Mouse (Mus musculus): ENCODE measurements around the gene Nr0b2. TPM values are rescaled to one million over a fixed set of nuclear protein-coding genes. Genes with fewer than 3 reads are reported as not detected.
A peak's percentile ranks its signal among the peaks of the same experiment; 100 is the strongest.

Nr0b2 gene
- polyA plus RNA-seq, 1 experiment from 2014 or later: 3.3 TPM

GRCm38 (mm10) chr4:133518601-133519368 lies 34.4 kb upstream of the Nr0b2 start, which contains the start of gene Kdf1:
Gene Kdf1, plus strand, starts transcription at chr4:133518963.
- peak within 1 kb of the TSS; percentile 64 for H3K9ac ChIP-seq (replicated peaks; ENCODE audit: low read depth, low read length)
- no peaks in the 10 kb centered on the region for H3K36me3 ChIP-seq (ENCODE audit: control insufficient read depth, insufficient read depth, low read length)
- ATAC-seq (ENCODE audit: insufficient number of reproducible peaks, insufficient read depth, low FRiP score, low read depth): peak; percentile 91
- peak within 1 kb of the TSS; percentile 63; the same call in 1 of the 2 replicates for H3K27ac ChIP-seq (ENCODE audit: low read length)
- no peaks in the 10 kb centered on the region for H3K9me3 ChIP-seq (ENCODE audit: control insufficient read depth, low read depth, low read length)
- peaks cover 11% of the 10 kb centered on the region; the same call in 1 of the 2 replicates for H3K27me3 ChIP-seq (ENCODE audit: control insufficient read depth, insufficient read depth, low read length)
- WGBS: 3% methylated on average over 67 of the region's 69 CpGs
- H3K4me1 ChIP-seq (ENCODE audit: control insufficient read depth, insufficient read depth, low read length): peaks cover 4% of the 10 kb centered on the region; the same call in 1 of the 2 replicates
- H3K4me3 ChIP-seq (ENCODE audit: low read depth, low read length): peak within 1 kb of the TSS; percentile 42
- H3K4me2 ChIP-seq (replicated peaks; ENCODE audit: low read depth, low read length): peak within 1 kb of the TSS; percentile 47

DNA sequence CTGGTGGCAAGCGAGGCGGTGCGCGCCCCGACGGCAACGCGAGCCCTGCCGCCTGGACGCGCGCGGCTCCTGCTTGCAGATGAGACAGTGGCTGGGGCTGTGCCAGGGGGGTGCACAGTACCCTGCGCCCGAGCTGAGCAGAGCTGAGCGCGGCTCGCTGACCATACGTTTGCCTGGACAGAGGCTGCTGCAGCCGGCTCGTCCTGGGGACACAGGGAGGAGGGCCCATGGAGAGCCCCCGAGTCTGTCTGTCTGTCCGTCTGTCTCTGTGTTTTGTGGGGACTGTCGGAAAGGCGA lies 33.9 kb upstream of the Nr0b2 start:
- peaks cover 11% of the 10 kb centered on the region; the same call in 1 of the 2 replicates for H3K27me3 ChIP-seq (ENCODE audit: control insufficient read depth, insufficient read depth, low read length)
- peak overlapping the region; percentile 63; the same call in 1 of the 2 replicates for H3K27ac ChIP-seq (ENCODE audit: low read length)
- peak; percentile 39; the same call in 1 of the 2 replicates for ATAC-seq (ENCODE audit: insufficient number of reproducible peaks, insufficient read depth, low FRiP score, low read depth)

DNA sequence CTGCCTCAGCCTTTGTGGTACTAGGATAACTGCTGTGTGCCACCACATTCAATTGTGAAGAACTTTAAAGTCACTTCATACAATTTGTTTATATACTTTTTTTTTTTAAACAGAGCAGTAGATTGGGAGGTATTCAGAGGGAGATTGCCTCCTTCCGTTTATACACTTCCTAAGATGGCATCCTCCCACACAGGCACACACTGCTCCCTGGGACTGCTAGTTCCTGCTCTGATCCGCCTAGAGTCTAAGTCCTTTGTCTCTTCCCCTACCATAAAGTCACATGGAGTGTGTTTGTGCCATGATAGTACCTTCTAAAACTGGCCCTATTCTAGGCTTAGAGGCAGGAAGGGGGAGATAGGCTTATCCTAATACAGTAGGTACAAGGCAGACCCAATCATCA lies 31.7 kb upstream of the Nr0b2 start:
- Histone ChIP-seq H3K27me3 (ENCODE audit: control insufficient read depth, insufficient read depth, low read length) (peaks cover 11% of the 10 kb centered on the region; the same call in 1 of the 2 replicates), H3K4me1 (ENCODE audit: control insufficient read depth, insufficient read depth, low read length) (peaks cover 4% of the 10 kb centered on the region; the same call in 1 of the 2 replicates), H3K9me3 (ENCODE audit: control insufficient read depth, low read depth, low read length) (no peaks in the 10 kb centered on the region), H3K4me2 (replicated peaks; ENCODE audit: low read depth, low read length) (no peak overlapping the region), H3K36me3 (ENCODE audit: control insufficient read depth, insufficient read depth, low read length) (no peaks in the 10 kb centered on the region), H3K27ac (ENCODE audit: low read length) (no peak overlapping the region), H3K4me3 (ENCODE audit: low read depth, low read length) (no peak overlapping the region), H3K9ac (replicated peaks; ENCODE audit: low read depth, low read length) (no peak overlapping the region)
- 57% methylated on average over 2 of the region's 2 CpGs for WGBS
- ATAC-seq (ENCODE audit: insufficient number of reproducible peaks, insufficient read depth, low FRiP score, low read depth): no peak

More for the DNA sequence above, 33.9 kb upstream of the Nr0b2 start:
- Histone ChIP-seq H3K4me1 (ENCODE audit: control insufficient read depth, insufficient read depth, low read length) (peaks cover 4% of the 10 kb centered on the region; the same call in 1 of the 2 replicates), H3K9me3 (ENCODE audit: control insufficient read depth, low read depth, low read length) (no peaks in the 10 kb centered on the region), H3K4me3 (ENCODE audit: low read depth, low read length) (peak overlapping the region; percentile 42), H3K36me3 (ENCODE audit: control insufficient read depth, insufficient read depth, low read length) (no peaks in the 10 kb centered on the region), H3K4me2 (replicated peaks; ENCODE audit: low read depth, low read length) (peak overlapping the region; percentile 47), H3K9ac (replicated peaks; ENCODE audit: low read depth, low read length) (peak overlapping the region; percentile 64)
- WGBS: 8% methylated on average over 25 of the region's 25 CpGs

GRCm38 (mm10) chr4:133527788-133528187 lies 25.4 kb upstream of the Nr0b2 start:
- no peak overlapping the region for H3K9ac ChIP-seq (replicated peaks; ENCODE audit: low read depth, low read length)
- H3K4me3 ChIP-seq (ENCODE audit: low read depth, low read length): no peak overlapping the region
- H3K4me1 ChIP-seq (ENCODE audit: control insufficient read depth, insufficient read depth, low read length): no peaks in the 10 kb centered on the region
- no peaks in the 10 kb centered on the region for H3K27me3 ChIP-seq (ENCODE audit: control insufficient read depth, insufficient read depth, low read length)
- H3K4me2 ChIP-seq (replicated peaks; ENCODE audit: low read depth, low read length): no peak overlapping the region
- H3K36me3 ChIP-seq (ENCODE audit: control insufficient read depth, insufficient read depth, low read length): peaks cover 33% of the 10 kb centered on the region
- 62% methylated on average over 16 of the region's 16 CpGs for WGBS
- no peaks in the 10 kb centered on the region for H3K9me3 ChIP-seq (ENCODE audit: control insufficient read depth, low read depth, low read length)
- H3K27ac ChIP-seq (ENCODE audit: low read length): no peak overlapping the region
- ATAC-seq (ENCODE audit: insufficient number of reproducible peaks, insufficient read depth, low FRiP score, low read depth): no peak

- H3K9me3 ChIP-seq (ENCODE audit: control insufficient read depth, low read depth, low read length): no peaks in the 10 kb centered on the region
These were observed 20.4 kb upstream of the Nr0b2 start for GRCm38 (mm10) chr4:133532777-133533176.

GRCm38 (mm10) chr4:133536081-133536480 lies 17.1 kb upstream of the Nr0b2 start:
- H3K9me3 ChIP-seq (ENCODE audit: control insufficient read depth, low read depth, low read length): no peaks in the 10 kb centered on the region
- 86% methylated on average over 3 of the region's 3 CpGs for WGBS
- H3K4me3 ChIP-seq (ENCODE audit: low read depth, low read length): no peak overlapping the region

More at GRCm38 (mm10) chr4:133532777-133533176, 20.4 kb upstream of the Nr0b2 start:
- 81% methylated on average over 3 of the region's 3 CpGs for WGBS
- peaks cover 69% of the 10 kb centered on the region for H3K36me3 ChIP-seq (ENCODE audit: control insufficient read depth, insufficient read depth, low read length)
- H3K4me3 ChIP-seq (ENCODE audit: low read depth, low read length): no peak overlapping the region
- no peaks in the 10 kb centered on the region for H3K4me1 ChIP-seq (ENCODE audit: control insufficient read depth, insufficient read depth, low read length)
- H3K27me3 ChIP-seq (ENCODE audit: control insufficient read depth, insufficient read depth, low read length): no peaks in the 10 kb centered on the region
- no peak overlapping the region for H3K27ac ChIP-seq (ENCODE audit: low read length)
- H3K4me2 ChIP-seq (replicated peaks; ENCODE audit: low read depth, low read length): no peak overlapping the region
- no peak for ATAC-seq (ENCODE audit: insufficient number of reproducible peaks, insufficient read depth, low FRiP score, low read depth)
- H3K9ac ChIP-seq (replicated peaks; ENCODE audit: low read depth, low read length): no peak overlapping the region

GRCm38 (mm10) chr4:133536652-133537051 lies 16.5 kb upstream of the Nr0b2 start:
- H3K36me3 ChIP-seq (ENCODE audit: control insufficient read depth, insufficient read depth, low read length): peaks cover 70% of the 10 kb centered on the region
- no peaks in the 10 kb centered on the region for H3K27me3 ChIP-seq (ENCODE audit: control insufficient read depth, insufficient read depth, low read length)
- ATAC-seq (ENCODE audit: insufficient number of reproducible peaks, insufficient read depth, low FRiP score, low read depth): no peak
- H3K4me2 ChIP-seq (replicated peaks; ENCODE audit: low read depth, low read length): no peak overlapping the region
- H3K4me3 ChIP-seq (ENCODE audit: low read depth, low read length): no peak overlapping the region
- no peaks in the 10 kb centered on the region for H3K9me3 ChIP-seq (ENCODE audit: control insufficient read depth, low read depth, low read length)
- no peak overlapping the region for H3K9ac ChIP-seq (replicated peaks; ENCODE audit: low read depth, low read length)
- H3K27ac ChIP-seq (ENCODE audit: low read length): no peak overlapping the region
- 83% methylated on average over 5 of the region's 5 CpGs for WGBS
- H3K4me1 ChIP-seq (ENCODE audit: control insufficient read depth, insufficient read depth, low read length): no peaks in the 10 kb centered on the region

More at GRCm38 (mm10) chr4:133536081-133536480, 17.1 kb upstream of the Nr0b2 start:
- H3K4me2 ChIP-seq (replicated peaks; ENCODE audit: low read depth, low read length): no peak overlapping the region
- peaks cover 73% of the 10 kb centered on the region for H3K36me3 ChIP-seq (ENCODE audit: control insufficient read depth, insufficient read depth, low read length)
- H3K4me1 ChIP-seq (ENCODE audit: control insufficient read depth, insufficient read depth, low read length): no peaks in the 10 kb centered on the region
- ATAC-seq (ENCODE audit: insufficient number of reproducible peaks, insufficient read depth, low FRiP score, low read depth): no peak
- no peak overlapping the region for H3K27ac ChIP-seq (ENCODE audit: low read length)
- no peaks in the 10 kb centered on the region for H3K27me3 ChIP-seq (ENCODE audit: control insufficient read depth, insufficient read depth, low read length)
- no peak overlapping the region for H3K9ac ChIP-seq (replicated peaks; ENCODE audit: low read depth, low read length)

GRCm38 (mm10) chr4:133545272-133546231 lies 7.6 kb upstream of the Nr0b2 start, which contains the start of gene Nudc:
Gene Nudc, minus strand, starts transcription at chr4:133545996.
- under 1% methylated on average over 66 of the region's 77 CpGs for WGBS
- Histone ChIP-seq H3K9ac (replicated peaks; ENCODE audit: low read depth, low read length) (peak within 1 kb of the TSS; percentile 89), H3K27me3 (ENCODE audit: control insufficient read depth, insufficient read depth, low read length) (no peaks in the 10 kb centered on the region), H3K27ac (ENCODE audit: low read length) (peak within 1 kb of the TSS; percentile 41; the same call in 1 of the 2 replicates), H3K4me1 (ENCODE audit: control insufficient read depth, insufficient read depth, low read length) (peaks cover 18% of the 10 kb centered on the region; the same call in 1 of the 2 replicates), H3K36me3 (ENCODE audit: control insufficient read depth, insufficient read depth, low read length) (peaks cover 12% of the 10 kb centered on the region), H3K4me2 (replicated peaks; ENCODE audit: low read depth, low read length) (peak within 1 kb of the TSS; percentile 94), H3K9me3 (ENCODE audit: control insufficient read depth, low read depth, low read length) (no peaks in the 10 kb centered on the region), H3K4me3 (ENCODE audit: low read depth, low read length) (peak within 1 kb of the TSS; percentile 92)
- peak; percentile 98 for ATAC-seq (ENCODE audit: insufficient number of reproducible peaks, insufficient read depth, low FRiP score, low read depth)
